Mouse (Mus musculus) embryonic facial prominence, embryonic 12.5 days (tissue): ENCODE data around the gene Rtn3. TPM values are rescaled to one million over a fixed set of nuclear protein-coding genes. Genes with fewer than 3 reads are reported as not detected.

Experiments used
- ATAC-seq: fragments of 200-750 bp; cut with Nextera tagmentation; 2 replicates; pipeline ENCODE4 v1.8.0; 2017; ENCODE audit not compliant: insufficient number of reproducible peaks, insufficient read depth, low FRiP score, low TSS enrichment
- H3K27ac ChIP-seq: fragments of 300-500 bp; sonication (generic); 2 replicates; pipeline ENCODE4 v1.5.1; 2016; ENCODE audit warnings: mild to moderate bottlenecking
- H3K27me3 ChIP-seq: fragments of 300-500 bp; sonication (generic); 2 replicates; pipeline ENCODE4 v1.6.1; 2016; ENCODE audit warnings: mild to moderate bottlenecking, moderate library complexity
- H3K36me3 ChIP-seq: fragments of 300-500 bp; sonication (generic); 2 replicates; pipeline ENCODE4 v1.6.1; 2016; ENCODE audit warnings: mild to moderate bottlenecking
- H3K4me1 ChIP-seq: fragments of 300-500 bp; sonication (generic); 2 replicates; pipeline ENCODE4 v1.6.1; 2016
- H3K4me2 ChIP-seq: fragments of 300-500 bp; sonication (generic); replicated peaks from 2 replicates; pipeline ENCODE4 v1.6.1; 2016; ENCODE audit warnings: mild to moderate bottlenecking, moderate library complexity
- H3K4me3 ChIP-seq: fragments of 300-500 bp; sonication (generic); 2 replicates; pipeline ENCODE4 v1.5.1; 2016; ENCODE audit warnings: mild to moderate bottlenecking
- H3K9ac ChIP-seq: fragments of 300-500 bp; sonication (generic); 2 replicates; pipeline ENCODE4 v1.6.1; 2016; ENCODE audit warnings: mild to moderate bottlenecking, moderate library complexity
- H3K9me3 ChIP-seq: fragments of 300-500 bp; sonication (generic); 2 replicates; pipeline ENCODE4 v1.6.1; 2016; ENCODE audit warnings: mild to moderate bottlenecking, moderate library complexity
- WGBS: fragments of 180-500 bp; shearing (Covaris S2); methylation state at CpG from one replicate; pipeline ENCODE4 v1.1.7; 2016; 5-methylcytosine and 5-hydroxymethylcytosine counted together
- polyA plus RNA-seq: library from polyadenylated mRNA; unstranded; fragments of >200 nt; fragmentation: Nextera tagmentation; extraction: Ambion mirVana; gene quantifications from 2 replicates; pipeline ENCODE4 v1.2.1, GENCODE M21; 2016

Rtn3 gene
- polyA plus RNA-seq, 1 experiment from 2014 or later: 143 TPM

DNA sequence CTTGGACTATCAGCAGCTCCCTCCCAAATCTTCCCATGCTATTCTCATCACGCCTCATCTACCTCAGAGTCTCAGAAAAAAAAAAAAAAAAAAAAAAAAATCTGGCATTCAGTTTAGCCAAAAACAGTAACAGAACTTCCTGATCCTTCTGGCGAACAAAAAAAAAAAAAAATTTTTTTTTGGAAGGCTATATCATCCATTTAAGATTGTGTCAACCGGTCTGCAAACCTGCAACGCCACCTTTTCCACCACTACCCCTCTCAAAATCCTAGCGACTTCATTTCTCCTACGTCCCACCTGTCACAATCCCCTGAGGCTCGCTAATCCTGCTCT is 849 bp downstream of the Rtn3 start:
- WGBS: under 1% methylated on average over 7 of the region's 7 CpGs
- Histone ChIP-seq H3K9ac (peak overlapping the region; percentile 98), H3K4me1 (peaks cover 9% of the 10 kb centered on the region), H3K4me3 (peak overlapping the region; percentile 98), H3K27ac (peak overlapping the region; percentile 99), H3K9me3 (no peaks in the 10 kb centered on the region), H3K36me3 (no peaks in the 10 kb centered on the region), H3K4me2 (peak overlapping the region; percentile 69), H3K27me3 (no peaks in the 10 kb centered on the region)
- no peak for ATAC-seq

DNA sequence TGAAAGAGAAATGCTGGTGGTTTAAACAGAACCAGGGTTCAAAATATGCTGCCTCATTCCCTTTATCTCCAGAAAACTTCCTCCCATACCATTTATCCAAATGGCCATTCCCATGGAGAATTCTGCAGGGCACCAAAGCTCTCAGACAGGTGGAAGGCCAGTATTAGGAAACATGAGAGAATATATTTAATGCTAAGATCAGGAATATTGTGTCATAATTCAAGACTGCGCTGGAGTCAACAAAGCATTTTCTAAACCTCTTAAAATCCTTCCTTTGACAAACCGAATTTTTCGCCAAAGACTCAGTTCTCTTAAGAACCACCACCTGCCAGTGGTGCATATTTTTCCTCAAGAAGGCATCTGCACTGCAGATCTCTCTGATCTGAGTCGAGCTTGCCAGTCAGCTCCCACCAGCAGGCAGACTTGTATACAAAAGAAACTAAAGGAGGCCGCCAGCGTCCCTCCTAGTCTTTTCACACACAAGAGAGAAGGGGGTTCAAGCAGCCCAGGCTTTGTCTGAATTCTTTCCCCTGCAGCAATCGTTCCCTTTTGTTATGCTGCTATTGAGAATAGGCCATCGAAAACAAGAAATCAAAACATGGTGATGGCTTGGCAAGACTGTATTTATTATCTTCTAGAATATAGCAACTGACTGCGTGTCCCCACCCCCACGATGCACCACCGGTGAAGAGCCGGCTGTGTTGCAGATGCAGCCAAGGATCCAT is 1.4 kb downstream of the Rtn3 start:
- Histone ChIP-seq H3K4me1 (peaks cover 9% of the 10 kb centered on the region), H3K4me2 (peak overlapping the region; percentile 69), H3K9ac (peak overlapping the region; percentile 98), H3K4me3 (peak overlapping the region; percentile 98), H3K27me3 (no peaks in the 10 kb centered on the region), H3K27ac (peak overlapping the region; percentile 77), H3K9me3 (no peaks in the 10 kb centered on the region), H3K36me3 (no peaks in the 10 kb centered on the region)
- ATAC-seq: no peak
- 5% methylated on average over 12 of the region's 12 CpGs for WGBS

DNA sequence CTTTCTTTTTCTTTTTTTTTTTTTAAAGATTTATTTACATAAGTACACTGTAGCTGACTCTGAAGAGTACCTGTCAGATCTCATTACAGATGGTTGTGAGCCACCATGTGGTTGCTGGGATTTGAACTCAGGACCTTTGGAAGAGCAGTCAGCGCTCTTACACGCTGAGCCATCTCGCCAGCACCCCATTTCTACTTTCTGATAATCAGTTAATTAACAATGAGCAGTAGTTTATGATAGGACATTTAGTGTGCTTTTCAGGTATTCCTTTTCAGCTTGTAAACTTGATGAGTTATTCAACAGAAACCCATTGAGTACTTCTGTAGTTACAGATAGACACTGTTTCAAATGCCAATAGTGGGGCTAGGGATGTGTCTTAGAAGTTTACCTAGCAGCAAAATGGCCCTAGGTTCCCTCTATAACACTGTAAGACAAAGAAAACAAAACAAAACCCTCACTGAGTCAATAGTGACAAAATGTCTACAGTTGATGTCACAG is 3.3 kb downstream of the Rtn3 start:
- Histone ChIP-seq H3K9ac (no peak overlapping the region), H3K4me2 (no peak overlapping the region), H3K4me3 (no peak overlapping the region), H3K4me1 (peaks cover 9% of the 10 kb centered on the region), H3K36me3 (no peaks in the 10 kb centered on the region), H3K27me3 (no peaks in the 10 kb centered on the region), H3K27ac (no peak overlapping the region), H3K9me3 (no peaks in the 10 kb centered on the region)
- ATAC-seq: no peak
- WGBS: over 99% methylated on average over 3 of the region's 3 CpGs

DNA sequence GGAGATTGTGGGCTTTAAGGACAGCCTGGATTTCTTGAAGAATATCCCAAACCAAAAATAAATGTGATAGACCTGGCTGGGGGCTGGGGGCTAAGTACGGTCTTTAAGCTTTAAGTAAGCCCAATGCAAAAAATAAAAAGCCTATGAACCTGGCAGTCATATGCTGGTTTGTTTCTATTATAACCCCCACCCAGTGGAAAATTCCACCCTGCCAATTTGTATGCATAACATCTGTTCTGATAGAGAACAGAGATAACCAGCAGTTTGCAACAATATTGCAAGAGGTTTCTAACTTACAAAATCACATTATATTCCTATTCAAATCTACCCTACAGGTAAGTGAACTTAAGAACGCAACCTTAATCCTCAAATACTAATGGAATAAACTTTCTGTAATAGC is 12.4 kb downstream of the Rtn3 start:
- ATAC-seq: no peak
- H3K4me2 ChIP-seq: no peak overlapping the region
- no peaks in the 10 kb centered on the region for H3K9me3 ChIP-seq
- H3K27ac ChIP-seq: no peak overlapping the region
- H3K4me3 ChIP-seq: no peak overlapping the region
- 0 out of 2 replicates have a peak, but pooled peaks cover 3% of the 10 kb centered on the region for H3K4me1 ChIP-seq
- WGBS: 79% methylated on average over 2 of the region's 2 CpGs
- H3K27me3 ChIP-seq: no peaks in the 10 kb centered on the region
- H3K9ac ChIP-seq: no peak overlapping the region
- 0 out of 2 replicates have a peak, but pooled peaks cover 16% of the 10 kb centered on the region for H3K36me3 ChIP-seq

- Histone ChIP-seq H3K9me3 (no peaks in the 10 kb centered on the region), H3K9ac (no peak overlapping the region), H3K4me1 (0 out of 2 replicates have a peak, but pooled peaks cover 3% of the 10 kb centered on the region), H3K27ac (no peak overlapping the region), H3K27me3 (no peaks in the 10 kb centered on the region), H3K4me3 (no peak overlapping the region), H3K36me3 (0 out of 2 replicates have a peak, but pooled peaks cover 13% of the 10 kb centered on the region), H3K4me2 (no peak overlapping the region)
- ATAC-seq: no peak
These were observed 15.2 kb downstream of the Rtn3 start for GRCm38 (mm10) chr19:7467915-7468314.

- H3K27ac ChIP-seq: no peak overlapping the region
- H3K4me3 ChIP-seq: no peak overlapping the region
- no peak for ATAC-seq
- 0 out of 2 replicates have a peak, but pooled peaks cover 2% of the 10 kb centered on the region for H3K36me3 ChIP-seq
- no peaks in the 10 kb centered on the region for H3K27me3 ChIP-seq
- H3K4me1 ChIP-seq: no peaks in the 10 kb centered on the region
- no peak overlapping the region for H3K4me2 ChIP-seq
- no peaks in the 10 kb centered on the region for H3K9me3 ChIP-seq
- 91% methylated on average over 2 of the region's 2 CpGs for WGBS
- no peak overlapping the region for H3K9ac ChIP-seq
These were observed 23.7 kb downstream of the Rtn3 start for GRCm38 (mm10) chr19:7459370-7459769.

DNA sequence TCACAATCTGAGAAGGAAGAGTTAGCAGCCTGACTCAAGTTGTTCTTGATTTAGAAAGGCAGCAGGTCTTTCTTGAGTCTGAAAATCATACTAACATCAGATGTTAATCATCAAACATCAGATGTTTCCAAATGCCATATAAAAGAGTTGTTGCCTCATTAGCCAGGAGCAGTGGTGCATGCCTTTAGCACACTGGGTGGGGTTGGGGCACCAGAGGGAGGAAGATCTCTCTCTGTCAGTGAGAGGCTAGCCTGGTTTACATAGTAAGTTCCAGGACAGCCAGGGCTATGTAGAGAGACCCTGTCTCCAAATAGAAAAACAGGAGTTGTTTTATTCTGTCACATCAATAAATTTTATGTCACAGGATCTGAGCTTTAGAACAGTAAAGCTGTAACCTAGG is 24.2 kb downstream of the Rtn3 start:
- Histone ChIP-seq H3K4me3 (no peak overlapping the region), H3K27ac (no peak overlapping the region), H3K36me3 (0 out of 2 replicates have a peak, but pooled peaks cover 2% of the 10 kb centered on the region), H3K9ac (no peak overlapping the region), H3K4me2 (no peak overlapping the region), H3K4me1 (no peaks in the 10 kb centered on the region), H3K9me3 (no peaks in the 10 kb centered on the region), H3K27me3 (no peaks in the 10 kb centered on the region)
- ATAC-seq: no peak

DNA sequence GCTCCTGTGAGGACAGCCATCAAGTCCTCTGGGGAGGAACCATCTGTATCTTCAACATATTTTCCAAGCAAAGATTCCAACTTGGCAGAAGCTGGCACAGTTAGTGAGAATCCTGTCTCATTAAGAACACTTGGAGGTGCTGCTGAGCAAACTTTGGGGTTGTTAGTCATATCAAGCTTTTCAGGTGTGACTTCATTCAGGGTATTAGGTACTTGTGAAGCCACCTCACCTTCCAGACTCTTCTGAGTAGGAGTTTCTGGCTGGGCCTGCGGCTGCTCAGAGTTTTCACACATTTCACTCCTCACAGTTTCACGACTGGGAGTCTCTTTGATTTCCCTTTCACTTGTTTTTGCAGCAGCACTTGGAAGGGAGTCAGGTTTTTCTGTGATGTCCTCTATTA is 26.3 kb downstream of the Rtn3 start:
- 0 out of 2 replicates have a peak, but pooled peaks cover 2% of the 10 kb centered on the region for H3K36me3 ChIP-seq
- WGBS: 81% methylated on average over 2 of the region's 2 CpGs
- H3K4me2 ChIP-seq: no peak overlapping the region
- H3K27me3 ChIP-seq: no peaks in the 10 kb centered on the region
- H3K4me1 ChIP-seq: no peaks in the 10 kb centered on the region
- H3K9ac ChIP-seq: no peak overlapping the region
- ATAC-seq: no peak
- no peak overlapping the region for H3K4me3 ChIP-seq
- no peaks in the 10 kb centered on the region for H3K9me3 ChIP-seq
- H3K27ac ChIP-seq: no peak overlapping the region

DNA sequence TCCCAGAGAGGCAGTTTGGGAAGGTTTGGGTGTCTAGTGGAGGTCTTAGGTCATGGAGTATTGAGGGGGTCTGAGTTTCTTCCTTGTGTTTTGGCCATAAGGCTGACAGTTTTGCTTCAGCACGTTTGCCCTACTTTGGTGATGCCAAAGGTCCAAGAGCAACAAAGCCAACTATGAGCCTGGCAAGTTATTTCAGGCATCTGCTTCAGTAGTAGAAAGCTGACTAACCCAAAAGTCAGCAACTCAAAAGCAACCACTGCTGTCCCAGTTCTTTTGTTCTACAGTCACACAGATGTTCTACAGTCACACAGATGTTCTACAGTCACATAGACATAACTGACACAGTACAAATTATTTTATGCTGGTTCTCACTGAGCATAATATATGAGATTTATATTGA is 37.5 kb downstream of the Rtn3 start:
- Histone ChIP-seq H3K4me3 (no peak overlapping the region), H3K9ac (no peak overlapping the region), H3K4me2 (no peak overlapping the region), H3K36me3 (no peaks in the 10 kb centered on the region; the same call in none of the 2 replicates), H3K9me3 (no peaks in the 10 kb centered on the region), H3K27me3 (no peaks in the 10 kb centered on the region), H3K27ac (no peak overlapping the region), H3K4me1 (no peaks in the 10 kb centered on the region)
- no peak for ATAC-seq
- WGBS: 82% methylated on average over 1 of the region's 1 CpGs

DNA sequence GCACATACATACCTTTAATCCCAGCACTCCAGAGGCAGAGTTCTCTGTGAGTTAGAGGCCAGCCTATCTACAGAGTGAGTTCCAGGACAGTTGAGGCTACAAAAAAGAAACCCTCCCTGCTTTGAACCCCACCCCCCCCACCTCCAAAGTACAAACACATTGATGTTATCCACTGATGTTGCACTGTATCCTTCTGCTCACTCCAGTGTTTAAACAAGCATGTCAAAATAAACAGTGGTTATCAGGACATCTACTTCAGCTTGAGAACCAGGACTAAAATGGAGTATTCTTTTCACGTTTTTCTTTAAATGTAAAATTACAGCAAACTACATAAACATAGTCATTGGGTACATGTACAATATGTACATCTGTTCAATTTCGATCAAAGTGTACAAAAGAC is 38.0 kb downstream of the Rtn3 start:
- H3K27me3 ChIP-seq: no peaks in the 10 kb centered on the region
- 92% methylated on average over 2 of the region's 2 CpGs for WGBS
- no peak overlapping the region for H3K4me2 ChIP-seq
- no peak for ATAC-seq
- H3K27ac ChIP-seq: no peak overlapping the region
- H3K4me3 ChIP-seq: no peak overlapping the region
- H3K9ac ChIP-seq: no peak overlapping the region
- no peaks in the 10 kb centered on the region for H3K4me1 ChIP-seq
- H3K36me3 ChIP-seq: no peaks in the 10 kb centered on the region; the same call in none of the 2 replicates
- no peaks in the 10 kb centered on the region for H3K9me3 ChIP-seq

DNA sequence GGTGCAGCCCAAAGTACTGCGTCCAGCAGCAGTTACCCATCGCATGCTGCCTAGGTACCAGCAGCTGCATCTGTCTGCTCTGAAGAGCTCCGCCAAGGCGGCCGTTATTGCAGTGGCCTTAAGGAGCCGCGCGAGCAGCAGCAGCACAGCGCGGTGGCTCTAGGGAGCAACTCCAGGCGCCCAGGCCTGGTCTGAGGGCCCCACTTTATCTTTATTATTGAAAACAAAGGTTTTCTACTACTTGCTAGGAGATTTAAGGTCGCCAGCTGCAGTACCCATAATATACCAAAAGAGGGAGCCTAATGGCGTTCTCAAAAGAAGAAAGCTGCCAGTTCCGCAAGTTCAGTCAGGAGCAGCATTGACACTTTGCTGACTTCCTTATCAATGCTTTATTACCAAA is 41.6 kb downstream of the Rtn3 start:
- Histone ChIP-seq H3K9ac (no peak overlapping the region), H3K27me3 (no peaks in the 10 kb centered on the region), H3K4me1 (no peaks in the 10 kb centered on the region), H3K4me3 (no peak overlapping the region), H3K4me2 (no peak overlapping the region), H3K36me3 (no peaks in the 10 kb centered on the region; the same call in none of the 2 replicates), H3K27ac (no peak overlapping the region), H3K9me3 (no peaks in the 10 kb centered on the region)
- no peak for ATAC-seq
- 68% methylated on average over 14 of the region's 14 CpGs for WGBS

DNA sequence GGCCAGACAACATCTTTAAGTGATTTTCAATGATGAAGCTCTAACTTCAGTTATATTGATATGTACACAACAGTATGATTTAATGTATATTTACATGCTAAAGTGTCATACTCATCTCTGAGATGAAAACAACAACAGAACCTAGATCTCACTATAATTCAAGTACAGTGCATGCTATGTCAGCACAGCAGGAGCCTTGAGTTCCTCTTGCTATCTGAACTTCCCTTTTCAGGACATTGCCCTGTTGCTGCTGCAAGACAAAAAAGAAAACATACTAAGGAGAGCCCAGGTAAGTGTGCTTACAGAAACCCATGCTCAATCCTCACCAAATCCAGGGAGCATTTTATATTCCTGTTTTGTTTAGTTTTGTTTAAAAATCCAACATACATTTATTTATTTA is 44.8 kb downstream of the Rtn3 start:
- Histone ChIP-seq H3K4me1 (no peaks in the 10 kb centered on the region), H3K4me3 (no peak overlapping the region), H3K27ac (no peak overlapping the region), H3K27me3 (no peaks in the 10 kb centered on the region), H3K36me3 (peaks cover 8% of the 10 kb centered on the region), H3K9me3 (no peaks in the 10 kb centered on the region), H3K4me2 (no peak overlapping the region), H3K9ac (no peak overlapping the region)
- ATAC-seq: no peak
